Mouse (Mus musculus): ENCODE measurements around the gene Ttc28. TPM values are rescaled to one million over a fixed set of nuclear protein-coding genes. Genes with fewer than 3 reads are reported as not detected.
A peak's percentile ranks its signal among the peaks of the same experiment; 100 is the strongest.

Ttc28 gene
- polyA plus RNA-seq, 2 experiments, result 0.48 to 0.81 TPM

DNA sequence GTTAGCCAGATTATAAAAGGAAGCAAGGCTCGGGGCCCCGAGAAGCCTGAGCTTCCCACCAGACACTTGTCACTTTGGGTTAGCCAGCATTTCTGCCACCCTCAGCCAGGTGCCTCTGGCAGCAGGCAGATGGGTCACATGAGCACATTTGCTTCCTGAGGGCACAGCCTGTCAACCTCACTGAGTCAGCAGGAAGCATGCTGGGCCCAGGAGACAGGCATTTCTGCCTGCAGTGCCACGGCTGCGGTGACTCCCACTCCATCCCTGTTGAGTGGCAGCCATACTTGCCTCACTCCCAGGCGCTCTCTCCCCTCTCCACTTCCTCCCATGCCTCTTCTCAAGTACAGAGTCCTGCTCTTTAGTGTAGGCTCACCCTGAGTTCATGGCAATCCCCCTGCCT lies 395.3 kb downstream of the Ttc28 start:
- Histone ChIP-seq H3K4me1 (replicated peaks; ENCODE audit: control insufficient read depth in 2 of 2, insufficient read depth in 2 of 2, low read length in 1 of 2) (no peaks in the 10 kb centered on the region), H3K27ac (no peak overlapping the region), H3K9me3 (ENCODE audit: control insufficient read depth, low read length) (no peaks in the 10 kb centered on the region), H3K27me3 (ENCODE audit: control insufficient read depth, insufficient read depth, low read length) (no peaks in the 10 kb centered on the region), H3K36me3 (replicated peaks; ENCODE audit: control insufficient read depth, insufficient read depth, low read depth) (no peaks in the 10 kb centered on the region), H3K9ac (replicated peaks) (no peak overlapping the region), H3K4me2 (ENCODE audit: low read depth) (no peak overlapping the region), H3K4me3 (ENCODE audit: insufficient read depth in 1 of 2, low read depth in 2 of 2, low read length in 2 of 2) (no peak overlapping the region)
- ATAC-seq (ENCODE audit: insufficient read depth), result no peak
- WGBS (ENCODE audit: insufficient replicate concordance), result 49% methylated on average over 5 of the region's 5 CpGs
- TF ChIP-seq CTCF (IDR thresholded peaks at IDR 0.05; ENCODE audit: low read depth) (no peak), EP300 (IDR thresholded peaks at IDR 0.05; ENCODE audit: low read depth) (no peak)
- no peak for DNase-seq (ENCODE audit: low read depth in 3 of 3, low spot score in 3 of 3)

DNA sequence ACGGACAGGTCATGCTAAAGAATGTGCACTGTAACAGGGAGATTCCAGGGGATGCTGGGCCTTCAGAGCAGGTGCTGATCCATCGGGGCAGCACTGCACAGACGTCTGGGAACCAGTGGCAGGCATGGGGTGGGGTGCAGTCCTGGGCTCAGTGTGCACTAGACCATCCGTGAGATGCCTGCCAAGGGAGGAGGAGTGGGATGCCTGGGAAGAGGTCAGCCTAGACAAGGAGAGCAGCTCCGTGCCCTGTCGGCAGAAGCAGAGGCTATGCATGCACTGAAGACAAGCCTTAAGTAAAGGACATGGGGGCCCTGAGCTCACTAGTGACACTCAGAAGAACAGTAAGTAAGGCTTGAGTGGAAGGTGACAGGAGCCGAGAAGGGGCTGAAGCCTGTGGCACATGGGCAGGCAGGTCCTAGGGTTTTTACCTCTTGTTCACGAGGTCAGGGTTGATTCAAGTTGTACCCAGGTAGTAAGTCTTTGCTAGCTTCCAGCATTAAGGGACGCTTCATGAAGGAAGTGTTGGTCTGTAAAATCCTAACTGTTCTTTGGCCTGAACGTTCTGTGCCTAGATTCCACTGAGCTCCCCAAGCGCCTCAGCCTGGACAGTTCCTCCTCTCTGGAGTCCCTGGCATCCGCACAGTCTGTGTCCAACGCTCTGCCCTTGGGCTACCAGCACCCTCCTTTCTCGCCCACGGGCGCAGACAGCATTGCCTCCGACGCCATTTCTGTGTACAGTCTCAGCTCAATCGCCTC lies 405.0 kb downstream of the Ttc28 start:
- no peak for TF ChIP-seq CTCF (IDR thresholded peaks at IDR 0.05; ENCODE audit: low read depth)
- TF ChIP-seq EP300 (IDR thresholded peaks at IDR 0.05; ENCODE audit: low read depth), result no peak

DNA sequence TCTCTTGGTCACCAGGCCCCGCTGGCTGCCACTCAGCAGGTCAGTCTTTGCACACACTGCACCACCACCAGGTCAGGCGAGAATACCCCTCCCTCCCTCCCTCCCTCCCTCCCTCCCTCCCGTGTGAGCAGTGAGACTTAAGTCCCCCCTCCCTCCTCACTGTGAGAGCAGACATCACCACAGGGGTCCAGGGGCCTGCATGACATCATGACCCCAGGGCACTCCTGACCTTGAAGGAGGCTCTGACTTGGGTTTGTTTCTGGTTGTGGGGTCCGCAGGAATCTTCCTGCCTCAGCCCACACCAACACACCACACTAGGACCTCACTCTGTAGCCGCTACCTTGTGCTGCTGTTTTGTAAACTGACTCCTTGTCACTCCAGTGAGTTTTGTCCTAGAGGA lies 408.0 kb downstream of the Ttc28 start:
- no peaks in the 10 kb centered on the region for H3K36me3 ChIP-seq (replicated peaks; ENCODE audit: control insufficient read depth, insufficient read depth, low read depth)
- no peak for DNase-seq (ENCODE audit: low read depth in 3 of 3, low spot score in 3 of 3)
- 51% methylated on average over 5 of the region's 5 CpGs for WGBS (ENCODE audit: insufficient replicate concordance)
- H3K4me3 ChIP-seq (ENCODE audit: insufficient read depth in 1 of 2, low read depth in 2 of 2, low read length in 2 of 2), result no peak overlapping the region
- TF ChIP-seq EP300 (IDR thresholded peaks at IDR 0.05; ENCODE audit: low read depth) (no peak), CTCF (IDR thresholded peaks at IDR 0.05; ENCODE audit: low read depth) (no peak)
- H3K27me3 ChIP-seq (ENCODE audit: control insufficient read depth, insufficient read depth, low read length), result no peaks in the 10 kb centered on the region
- no peak overlapping the region for H3K27ac ChIP-seq
- no peak for ATAC-seq (ENCODE audit: insufficient read depth)
- H3K9me3 ChIP-seq (ENCODE audit: control insufficient read depth, low read length), result no peaks in the 10 kb centered on the region
- H3K4me1 ChIP-seq (replicated peaks; ENCODE audit: control insufficient read depth in 2 of 2, insufficient read depth in 2 of 2, low read length in 1 of 2), result no peaks in the 10 kb centered on the region; a peak in 1 of 4 replicates
- no peak overlapping the region for H3K9ac ChIP-seq (replicated peaks)
- no peak overlapping the region for H3K4me2 ChIP-seq (ENCODE audit: low read depth)

More for the DNA sequence above, 405.0 kb downstream of the Ttc28 start:
- H3K27me3 ChIP-seq (ENCODE audit: control insufficient read depth, insufficient read depth, low read length), result no peaks in the 10 kb centered on the region
- no peaks in the 10 kb centered on the region; a peak in 1 of 4 replicates for H3K4me1 ChIP-seq (replicated peaks; ENCODE audit: control insufficient read depth in 2 of 2, insufficient read depth in 2 of 2, low read length in 1 of 2)
- no peak overlapping the region for H3K4me3 ChIP-seq (ENCODE audit: insufficient read depth in 1 of 2, low read depth in 2 of 2, low read length in 2 of 2)
- no peak for DNase-seq (ENCODE audit: low read depth in 3 of 3, low spot score in 3 of 3)
- H3K9me3 ChIP-seq (ENCODE audit: control insufficient read depth, low read length), result no peaks in the 10 kb centered on the region
- H3K9ac ChIP-seq (replicated peaks), result no peak overlapping the region
- WGBS (ENCODE audit: insufficient replicate concordance), result 68% methylated on average over 19 of the region's 19 CpGs
- no peak overlapping the region for H3K27ac ChIP-seq
- ATAC-seq (ENCODE audit: insufficient read depth), result no peak
- no peak overlapping the region for H3K4me2 ChIP-seq (ENCODE audit: low read depth)
- no peaks in the 10 kb centered on the region for H3K36me3 ChIP-seq (replicated peaks; ENCODE audit: control insufficient read depth, insufficient read depth, low read depth)

DNA sequence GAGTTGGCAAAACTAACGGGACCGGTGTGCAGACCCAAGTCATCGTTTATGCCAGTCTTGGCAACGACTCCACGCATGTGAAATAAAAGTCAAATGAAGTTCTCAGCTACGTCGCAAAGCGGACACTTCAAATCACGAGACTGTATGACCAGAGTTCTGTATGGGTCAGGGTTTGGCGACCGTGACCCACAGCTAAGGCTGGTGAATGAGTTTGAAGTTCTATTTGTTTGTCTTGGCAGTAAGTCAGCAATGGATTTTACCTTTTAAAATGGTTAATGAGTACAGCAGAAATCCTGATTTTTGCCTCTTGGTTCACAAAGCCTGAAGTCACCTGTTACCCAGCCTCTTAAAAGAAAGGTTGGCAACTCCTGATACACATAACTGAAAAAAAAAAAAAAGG lies 408.9 kb downstream of the Ttc28 start:
- DNase-seq (ENCODE audit: low read depth in 3 of 3, low spot score in 3 of 3) (peak in 2 of 3 experiments; percentile 6 to 9), ATAC-seq (ENCODE audit: insufficient read depth) (no peak)
- Histone ChIP-seq H3K9ac (replicated peaks) (no peak overlapping the region), H3K36me3 (replicated peaks; ENCODE audit: control insufficient read depth, insufficient read depth, low read depth) (no peaks in the 10 kb centered on the region), H3K27ac (no peak overlapping the region), H3K4me2 (ENCODE audit: low read depth) (no peak overlapping the region), H3K4me3 (ENCODE audit: insufficient read depth in 1 of 2, low read depth in 2 of 2, low read length in 2 of 2) (no peak overlapping the region), H3K4me1 (replicated peaks; ENCODE audit: control insufficient read depth in 2 of 2, insufficient read depth in 2 of 2, low read length in 1 of 2) (no peaks in the 10 kb centered on the region; a peak in 1 of 4 replicates), H3K27me3 (ENCODE audit: control insufficient read depth, insufficient read depth, low read length) (no peaks in the 10 kb centered on the region), H3K9me3 (ENCODE audit: control insufficient read depth, low read length) (no peaks in the 10 kb centered on the region)
- WGBS (ENCODE audit: insufficient replicate concordance), result 70% methylated on average over 11 of the region's 11 CpGs
- TF ChIP-seq EP300 (IDR thresholded peaks at IDR 0.05; ENCODE audit: low read depth), result no peak
- TF ChIP-seq CTCF (IDR thresholded peaks at IDR 0.05; ENCODE audit: low read depth), result no peak

DNA sequence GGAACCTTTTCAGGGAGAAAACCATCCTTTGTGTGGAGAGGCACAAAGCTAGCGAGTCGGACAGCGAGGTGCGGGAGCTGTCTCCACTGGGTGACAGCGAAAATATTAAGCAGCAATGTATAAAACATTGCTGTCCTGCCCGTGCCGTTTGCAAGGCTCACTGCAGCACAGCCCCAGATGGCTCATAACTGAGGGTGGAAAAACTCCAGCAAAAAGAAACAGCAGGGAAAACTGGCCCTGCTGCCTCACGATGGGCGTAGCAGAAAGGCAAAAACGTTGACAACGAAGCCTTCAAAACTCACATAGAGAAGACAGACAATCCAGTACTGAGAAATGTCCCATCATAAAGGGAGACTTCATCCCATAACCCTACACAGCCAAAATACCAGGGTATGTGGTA lies 410.5 kb downstream of the Ttc28 start:
- no peaks in the 10 kb centered on the region; a peak in 1 of 4 replicates for H3K4me1 ChIP-seq (replicated peaks; ENCODE audit: control insufficient read depth in 2 of 2, insufficient read depth in 2 of 2, low read length in 1 of 2)
- H3K27me3 ChIP-seq (ENCODE audit: control insufficient read depth, insufficient read depth, low read length), result no peaks in the 10 kb centered on the region
- H3K36me3 ChIP-seq (replicated peaks; ENCODE audit: control insufficient read depth, insufficient read depth, low read depth), result no peaks in the 10 kb centered on the region
- DNase-seq (ENCODE audit: low read depth in 3 of 3, low spot score in 3 of 3) (no peak), ATAC-seq (ENCODE audit: insufficient read depth) (no peak)
- no peak overlapping the region for H3K4me2 ChIP-seq (ENCODE audit: low read depth)
- TF ChIP-seq EP300 (IDR thresholded peaks at IDR 0.05; ENCODE audit: low read depth) (no peak), CTCF (IDR thresholded peaks at IDR 0.05; ENCODE audit: low read depth) (no peak)
- H3K9me3 ChIP-seq (ENCODE audit: control insufficient read depth, low read length), result no peaks in the 10 kb centered on the region
- WGBS (ENCODE audit: insufficient replicate concordance), result 72% methylated on average over 11 of the region's 11 CpGs
- H3K9ac ChIP-seq (replicated peaks), result no peak overlapping the region
- H3K4me3 ChIP-seq (ENCODE audit: insufficient read depth in 1 of 2, low read depth in 2 of 2, low read length in 2 of 2), result no peak overlapping the region
- no peak overlapping the region for H3K27ac ChIP-seq
